Comparison of ENCODE assay signal across 8 mouse cellular contexts in the genomic region with DNA sequence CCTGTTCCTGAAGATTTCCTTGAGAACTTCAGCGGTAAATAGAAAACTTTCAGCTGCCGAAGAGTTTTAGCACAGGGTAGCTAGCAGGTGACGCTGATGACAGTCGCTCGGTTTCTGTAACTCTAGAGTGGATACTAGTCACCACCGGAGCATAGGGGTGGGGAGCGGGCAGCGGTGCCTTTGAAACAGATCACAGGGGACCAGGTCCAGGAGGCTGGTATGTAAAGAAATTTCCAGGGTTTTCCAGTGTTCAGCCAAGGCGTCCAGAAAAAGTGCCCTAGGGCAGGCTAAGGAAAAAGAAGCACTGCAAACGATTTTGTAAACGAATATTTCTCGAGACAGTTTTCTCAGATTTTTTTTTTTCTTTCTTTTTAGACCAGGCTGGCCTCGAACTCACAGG. TPM values are rescaled to one million over a fixed set of nuclear protein-coding genes. Genes with fewer than 3 reads are reported as not detected.
DNase-seq lines count a peak whose midpoint lies in the region; ATAC-seq and TF ChIP-seq lines count a peak whose summit lies in the region.

Gene Cnot11, plus strand, starts transcription at position 162 of the 400 bp plus-strand sequence.

- TF ChIP-seq POLR2A in cerebellum, adult 2 months (IDR thresholded peaks at IDR 0.05; ENCODE audit: borderline replicate concordance, insufficient read depth, low read length), result no peak
- no peak for TF ChIP-seq POLR2A in limb, embryonic 14.5 days (IDR thresholded peaks at IDR 0.05; ENCODE audit: borderline replicate concordance, extremely low read depth, insufficient read depth, insufficient read length)
- no peak for TF ChIP-seq POLR2A in small intestine, adult 2 months (IDR thresholded peaks at IDR 0.05; ENCODE audit: low read depth, low read length)

- no peaks in the 10 kb centered on the region for H3K9me3 ChIP-seq in E14TG2a.4 (ENCODE audit: low read length)
- no peaks in the 10 kb centered on the region for H3K9me3 ChIP-seq in forebrain, embryonic 13.5 days (replicated peaks)
- H3K9me3 ChIP-seq in limb, embryonic 14.5 days (ENCODE audit: control insufficient read depth, low read length), result no peaks in the 10 kb centered on the region; the same call in 1 of the 2 replicates

- H3K9ac ChIP-seq in forebrain, embryonic 13.5 days, result peak within 1 kb of the TSS; percentile 95
- peak within 1 kb of the TSS; percentile 91 for H3K9ac ChIP-seq in limb, embryonic 14.5 days (ENCODE audit: low read depth, low read length, severe bottlenecking)

- peaks cover 26% of the 10 kb centered on the region for H3K36me3 ChIP-seq in E14TG2a.4 (ENCODE audit: insufficient read depth, low read length)
- peaks cover 20% of the 10 kb centered on the region for H3K36me3 ChIP-seq in forebrain, embryonic 13.5 days (ENCODE audit: poor library complexity, severe bottlenecking)
- H3K36me3 ChIP-seq in limb, embryonic 14.5 days (ENCODE audit: control insufficient read depth, insufficient read depth, low read length), result peaks cover 26% of the 10 kb centered on the region
- peaks cover 14% of the 10 kb centered on the region for H3K36me3 ChIP-seq in small intestine, adult 2 months (ENCODE audit: control insufficient read depth, insufficient read depth, low read length)

- DNase-seq in cerebellum, adult 2 months, result no peak
- no peak for DNase-seq in cerebellum, adult 18-20 months
- no peak for DNase-seq in heart, postnatal 4 days
- DNase-seq in limb, embryonic 14.5 days (ENCODE audit: low spot score), result no peak
- no peak for DNase-seq in right cerebral cortex, postnatal 10 days (ENCODE audit: low spot score in 2 of 2)

- peak within 1 kb of the TSS; percentile 85 for H3K4me2 ChIP-seq in forebrain, embryonic 13.5 days
- H3K4me2 ChIP-seq in limb, embryonic 14.5 days (replicated peaks; ENCODE audit: low read depth, low read length, severe bottlenecking), result peak within 1 kb of the TSS; percentile 67

- H3K4me3 ChIP-seq in cerebellum, adult 2 months (replicated peaks; ENCODE audit: insufficient read depth, low read depth, low read length), result peak within 1 kb of the TSS; percentile 72
- peak within 1 kb of the TSS; percentile 98 for H3K4me3 ChIP-seq in E14TG2a.4 (replicated peaks; ENCODE audit: low read length)
- H3K4me3 ChIP-seq in forebrain, embryonic 13.5 days, result peak within 1 kb of the TSS; percentile 96
- peak within 1 kb of the TSS; percentile 92 for H3K4me3 ChIP-seq in limb, embryonic 14.5 days (replicated peaks; ENCODE audit: low read length)
- peak within 1 kb of the TSS; percentile 97 for H3K4me3 ChIP-seq in small intestine, adult 2 months (ENCODE audit: low read depth, low read length)

- no peak for TF ChIP-seq CTCF in cerebellum, adult 2 months (IDR thresholded peaks at IDR 0.05; ENCODE audit: borderline replicate concordance, insufficient read depth, low read depth, low read length)
- no peak for TF ChIP-seq CTCF in E14TG2a.4 (conservative IDR thresholded peaks at IDR 0.05; ENCODE audit: low read length)
- TF ChIP-seq CTCF in small intestine, adult 2 months (IDR thresholded peaks at IDR 0.05; ENCODE audit: extremely low read depth, insufficient read length, insufficient replicate concordance, low read depth, low read length), result no peak

- no peak for ATAC-seq in forebrain, embryonic 13.5 days
- ATAC-seq in limb, embryonic 14.5 days (ENCODE audit: low FRiP score, low read depth), result no peak

- 38% methylated on average over 13 of the region's 13 CpGs for WGBS in cerebellum, adult 2 months
- WGBS in forebrain, embryonic 13.5 days, result 30% methylated on average over 13 of the region's 13 CpGs
- whole genome bisulfite sequencing in limb, embryonic 14.5 days, result 27% methylated on average over 13 of the region's 13 CpGs
- 40% methylated on average over 13 of the region's 13 CpGs for WGBS in small intestine, adult 2 months

- H3K27ac ChIP-seq in cerebellum, adult 2 months (ENCODE audit: insufficient read depth, low read length), result peak within 1 kb of the TSS; percentile 58
- peak within 1 kb of the TSS; percentile 89 for H3K27ac ChIP-seq in forebrain, embryonic 13.5 days
- peak within 1 kb of the TSS; percentile 88 for H3K27ac ChIP-seq in limb, embryonic 14.5 days (replicated peaks; ENCODE audit: low read depth, low read length)
- peak within 1 kb of the TSS; percentile 67 for H3K27ac ChIP-seq in small intestine, adult 2 months (ENCODE audit: insufficient read depth, low read depth, low read length)

- H3K27me3 ChIP-seq in cerebellum, adult 2 months (ENCODE audit: control insufficient read depth, insufficient read depth, low read length), result no peaks in the 10 kb centered on the region
- no peaks in the 10 kb centered on the region for H3K27me3 ChIP-seq in E14TG2a.4 (ENCODE audit: insufficient read depth, low read length)
- H3K27me3 ChIP-seq in forebrain, embryonic 13.5 days, result no peaks in the 10 kb centered on the region
- no peaks in the 10 kb centered on the region for H3K27me3 ChIP-seq in limb, embryonic 14.5 days (ENCODE audit: control insufficient read depth, insufficient read depth, low read length)
- no peaks in the 10 kb centered on the region for H3K27me3 ChIP-seq in small intestine, adult 2 months (ENCODE audit: control insufficient read depth, insufficient read depth, low read length)

- peaks cover 4% of the 10 kb centered on the region; the same call in 1 of the 2 replicates for H3K4me1 ChIP-seq in cerebellum, adult 2 months (ENCODE audit: control insufficient read depth, insufficient read depth, low read length)
- H3K4me1 ChIP-seq in E14TG2a.4 (replicated peaks; ENCODE audit: low read depth, low read length), result peaks cover 66% of the 10 kb centered on the region
- H3K4me1 ChIP-seq in forebrain, embryonic 13.5 days, result peaks cover 20% of the 10 kb centered on the region
- H3K4me1 ChIP-seq in limb, embryonic 14.5 days (ENCODE audit: control insufficient read depth, insufficient read depth, low read length), result peaks cover 18% of the 10 kb centered on the region
- H3K4me1 ChIP-seq in small intestine, adult 2 months (ENCODE audit: control insufficient read depth, insufficient read depth, insufficient read length, low read length), result peaks cover 3% of the 10 kb centered on the region; the same call in 1 of the 2 replicates

RNA-seq across cellular contexts. Expression of gene Cnot11, which starts in this region (rescaled TPM):
- polyA plus RNA-seq in cerebellum, adult 2 months (2012; rRNA removed), result 21.0 and 23.1 TPM in 2 replicates
- polyA plus RNA-seq in forebrain, embryonic 13.5 days (2015; fragmentation: Nextera tagmentation; extraction: Ambion mirVana), result 15.9 and 17.2 TPM in 2 replicates
- total RNA-seq in heart, postnatal 4 days (2021), result 10 to 100 TPM; 18.2 to 18.4 TPM
- 23.8 and 27.6 TPM in 2 replicates for polyA plus RNA-seq in limb, embryonic 14.5 days (2012; rRNA removed)
- 28.2 and 30.6 TPM in 2 replicates for polyA plus RNA-seq in limb, embryonic 14.5 days (2014; fragmentation: Nextera tagmentation; extraction: Ambion mirVana)
- 11.7 and 18.8 TPM in 2 replicates for polyA plus RNA-seq in small intestine, adult 2 months (2012; rRNA removed)
